Mouse (Mus musculus) heart, postnatal 4 days (tissue): Measurements from ENCODE around the gene Sqor. TPM values are rescaled to one million over a fixed set of nuclear protein-coding genes. Genes with fewer than 3 reads are reported as not detected.

Experiments used
- DNase-seq: peaks from one replicate; pipeline ENCODE4 v3.0.0; 2021
- total RNA-seq, 2 experiments: library from RNA; stranded (reverse); gene quantifications; 2 replicates each; pipeline ENCODE4 v1.2.3; 2021

Gene Sqor
- total RNA-seq, 2 experiments from 2014 or later, result 8.6 to 8.7 TPM

GRCm38 (mm10) chr2:122784701-122785100 is 19.7 kb downstream of the Sqor start:
- DNase-seq, result no peak

GRCm38 (mm10) chr2:122786167-122786566 is 21.1 kb downstream of the Sqor start:
- DNase-seq, result no peak

- no peak for DNase-seq
Measured at GRCm38 (mm10) chr2:122789311-122789710, 24.3 kb downstream of the Sqor start.

- DNase-seq, result no peak
Measured at GRCm38 (mm10) chr2:122789730-122790129, 24.7 kb downstream of the Sqor start.

- DNase-seq, result no peak
Measured at GRCm38 (mm10) chr2:122804392-122804791, 39.4 kb downstream of the Sqor start.

GRCm38 (mm10) chr2:122806040-122806439 is 41.0 kb downstream of the Sqor start:
- DNase-seq, result no peak

GRCm38 (mm10) chr2:122809027-122809426 is 44.0 kb downstream of the Sqor start:
- no peak for DNase-seq

GRCm38 (mm10) chr2:122816986-122817385 is 51.9 kb downstream of the Sqor start:
- DNase-seq, result no peak

- DNase-seq, result no peak
Measured at GRCm38 (mm10) chr2:122821246-122821645, 56.2 kb downstream of the Sqor start.

GRCm38 (mm10) chr2:122825406-122826236 is 60.6 kb downstream of the Sqor start:
- peak; percentile 43 for DNase-seq

- DNase-seq, result no peak
Measured at GRCm38 (mm10) chr2:122826302-122826701, 61.3 kb downstream of the Sqor start.

GRCm38 (mm10) chr2:122854636-122855035 is 89.6 kb downstream of the Sqor start:
- no peak for DNase-seq

- no peak for DNase-seq
Measured at GRCm38 (mm10) chr2:122855354-122855753, 90.3 kb downstream of the Sqor start.

Other genes starting within 250 kb of the Sqor start
- gene Gatm, start 153.9 kb upstream of the Sqor start, total RNA-seq, result 10 to 100 TPM in 1 of 2 experiments, 1 to 10 TPM in 1; 9.1 to 10.5 TPM
- gene AA467197, start 128.3 kb upstream of the Sqor start, total RNA-seq, result under 1 TPM in 1 of 2 experiments, not detected in 1; 0.36 TPM
- gene Slc30a4, start 62.6 kb upstream of the Sqor start, total RNA-seq, result 10 to 100 TPM; 16.2 to 16.4 TPM
- 10 to 100 TPM; 12.8 to 16.0 TPM for gene Bloc1s6, start 26.7 kb upstream of the Sqor start, total RNA-seq